Mouse (Mus musculus): Measurements from ENCODE around the gene Nfib. TPM values are rescaled to one million over a fixed set of nuclear protein-coding genes. Genes with fewer than 3 reads are reported as not detected.
A peak's percentile ranks its signal among the peaks of the same experiment; 100 is the strongest.

The Nfib gene
- total and polyA plus RNA-seq, 3 experiments, result 32.1 to 121 (median 118) TPM

DNA sequence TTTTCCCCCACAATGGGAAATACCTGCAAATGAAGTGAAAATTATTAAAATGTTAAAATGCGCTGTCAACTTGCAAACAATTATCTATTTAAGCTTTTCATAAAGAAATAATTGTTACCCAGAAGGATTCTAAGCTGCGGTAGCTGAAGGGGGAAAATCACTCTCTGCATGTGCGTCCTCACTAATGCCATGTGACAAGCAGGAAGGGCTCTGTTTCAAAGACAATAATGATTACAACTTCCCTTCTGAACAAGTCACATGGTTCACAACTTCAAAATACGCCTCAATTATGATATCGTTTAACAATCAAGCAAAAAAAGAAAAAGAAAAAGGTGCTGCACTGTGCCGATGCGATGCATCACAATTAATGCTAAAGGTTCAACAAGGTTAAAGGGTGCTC lies 212.2 kb downstream of the Nfib start:
- WGBS, result 33% methylated on average over 7 of the region's 7 CpGs
- peak overlapping the region; percentile 43; the same call in 1 of the 2 replicates for H3K27ac ChIP-seq
- no peak for DNase-seq
- H3K4me1 ChIP-seq (ENCODE audit: control insufficient read depth, insufficient read depth, low read length), result peaks cover 36% of the 10 kb centered on the region
- peaks cover 66% of the 10 kb centered on the region for H3K36me3 ChIP-seq (ENCODE audit: control insufficient read depth, insufficient read depth, low read length)
- peaks cover 6% of the 10 kb centered on the region for H3K79me2 ChIP-seq (replicated peaks; ENCODE audit: control insufficient read depth, insufficient read depth, low read length)
- intact Hi-C loops (cut with DNase I), result no loop called here
- no peak overlapping the region for H3K4me3 ChIP-seq
- no peaks in the 10 kb centered on the region for H3K27me3 ChIP-seq (ENCODE audit: control insufficient read depth, insufficient read depth, low read length)
- H3K9ac ChIP-seq (ENCODE audit: low read depth, low read length), result no peak overlapping the region
- TF ChIP-seq CTCF (IDR thresholded peaks at IDR 0.05) (no peak), POLR2A (IDR thresholded peaks at IDR 0.05; ENCODE audit: insufficient read depth, low read depth, low read length) (no peak), EP300 (IDR thresholded peaks at IDR 0.05; ENCODE audit: insufficient read depth, low read depth, low read length) (no peak)

DNA sequence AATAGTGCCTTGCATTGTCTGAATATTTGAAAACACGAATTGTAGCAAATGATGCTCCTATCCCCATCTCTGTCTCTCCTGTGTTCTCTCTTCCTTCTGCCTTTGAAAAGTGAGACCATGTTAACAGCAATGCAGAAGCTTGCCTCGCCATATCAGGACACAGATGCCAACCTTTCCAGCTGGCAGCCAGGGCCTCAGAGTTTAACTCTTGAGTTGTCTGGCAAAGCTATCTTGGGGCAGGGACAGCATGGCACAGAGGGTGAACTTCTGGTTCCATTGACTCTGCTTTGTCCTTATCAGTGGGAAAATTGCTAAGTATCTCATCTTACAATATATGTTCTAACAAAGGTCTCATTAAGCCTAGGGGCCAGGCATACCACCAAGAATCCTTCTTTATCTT lies 212.8 kb downstream of the Nfib start:
- Histone ChIP-seq H3K79me2 (replicated peaks; ENCODE audit: control insufficient read depth, insufficient read depth, low read length) (peaks cover 8% of the 10 kb centered on the region), H3K4me3 (no peak overlapping the region), H3K27ac (peak overlapping the region; percentile 12; the same call in 1 of the 2 replicates), H3K27me3 (ENCODE audit: control insufficient read depth, insufficient read depth, low read length) (no peaks in the 10 kb centered on the region), H3K36me3 (ENCODE audit: control insufficient read depth, insufficient read depth, low read length) (peaks cover 63% of the 10 kb centered on the region), H3K9ac (ENCODE audit: low read depth, low read length) (no peak overlapping the region), H3K4me1 (ENCODE audit: control insufficient read depth, insufficient read depth, low read length) (peaks cover 31% of the 10 kb centered on the region)
- TF ChIP-seq CTCF (IDR thresholded peaks at IDR 0.05) (no peak), POLR2A (IDR thresholded peaks at IDR 0.05; ENCODE audit: insufficient read depth, low read depth, low read length) (no peak), EP300 (IDR thresholded peaks at IDR 0.05; ENCODE audit: insufficient read depth, low read depth, low read length) (no peak)
- no peak for DNase-seq
- 43% methylated on average over 2 of the region's 2 CpGs for WGBS
- intact Hi-C loops (cut with DNase I), result no loop called here

DNA sequence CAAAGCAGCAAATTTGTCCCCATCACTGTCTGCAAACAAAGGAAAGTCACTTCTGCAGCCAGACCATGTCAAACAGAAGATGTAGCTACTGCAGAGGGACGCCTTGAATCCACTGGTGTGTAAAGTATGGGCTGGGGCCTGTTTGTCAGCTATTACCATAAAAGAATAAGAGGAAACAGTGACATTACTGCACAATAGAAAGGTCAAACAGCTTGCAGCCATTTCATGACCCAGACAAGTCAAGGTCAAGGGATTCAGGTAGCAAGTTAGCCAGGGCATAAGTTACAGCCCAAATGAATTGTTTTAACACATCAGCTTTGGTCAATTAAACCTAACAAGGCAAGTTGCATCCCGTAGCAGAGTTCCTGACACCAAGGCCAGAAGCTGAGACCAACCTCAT lies 215.6 kb downstream of the Nfib start:
- 28% methylated on average over 2 of the region's 2 CpGs for WGBS
- TF ChIP-seq EP300 (IDR thresholded peaks at IDR 0.05; ENCODE audit: insufficient read depth, low read depth, low read length) (no peak), POLR2A (IDR thresholded peaks at IDR 0.05; ENCODE audit: insufficient read depth, low read depth, low read length) (no peak), CTCF (IDR thresholded peaks at IDR 0.05) (no peak)
- H3K79me2 ChIP-seq (replicated peaks; ENCODE audit: control insufficient read depth, insufficient read depth, low read length), result peaks cover 9% of the 10 kb centered on the region
- intact Hi-C loops (cut with DNase I), result no loop called here
- no peaks in the 10 kb centered on the region for H3K27me3 ChIP-seq (ENCODE audit: control insufficient read depth, insufficient read depth, low read length)
- DNase-seq, result no peak
- peaks cover 60% of the 10 kb centered on the region for H3K36me3 ChIP-seq (ENCODE audit: control insufficient read depth, insufficient read depth, low read length)
- no peak overlapping the region for H3K4me3 ChIP-seq
- no peak overlapping the region for H3K9ac ChIP-seq (ENCODE audit: low read depth, low read length)
- peak overlapping the region; percentile 12; the same call in 1 of the 2 replicates for H3K27ac ChIP-seq
- peaks cover 28% of the 10 kb centered on the region for H3K4me1 ChIP-seq (ENCODE audit: control insufficient read depth, insufficient read depth, low read length)

DNA sequence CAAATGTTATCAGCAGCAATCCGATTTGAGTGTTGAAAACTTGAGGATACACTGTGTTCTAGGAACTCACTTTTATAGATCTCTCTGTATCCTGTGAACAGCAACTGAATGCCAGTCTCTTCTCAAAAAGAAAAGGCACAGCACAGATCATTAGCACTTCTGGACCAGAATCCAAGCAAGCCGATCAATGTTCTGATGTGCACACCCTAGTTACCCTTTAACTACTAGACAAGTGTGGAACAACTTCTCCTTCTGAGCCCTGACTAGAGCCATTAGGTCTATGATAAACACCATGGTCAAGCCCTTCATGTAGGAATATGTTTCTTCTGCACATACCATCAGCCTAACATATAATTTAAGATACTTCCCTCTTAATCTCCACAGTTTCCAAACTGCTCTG lies 219.6 kb downstream of the Nfib start:
- peaks cover 27% of the 10 kb centered on the region for H3K4me1 ChIP-seq (ENCODE audit: control insufficient read depth, insufficient read depth, low read length)
- H3K27me3 ChIP-seq (ENCODE audit: control insufficient read depth, insufficient read depth, low read length), result no peaks in the 10 kb centered on the region
- peaks cover 66% of the 10 kb centered on the region for H3K36me3 ChIP-seq (ENCODE audit: control insufficient read depth, insufficient read depth, low read length)
- no peak overlapping the region for H3K9ac ChIP-seq (ENCODE audit: low read depth, low read length)
- H3K4me3 ChIP-seq, result no peak overlapping the region
- H3K27ac ChIP-seq, result peak overlapping the region; percentile 8; the same call in 1 of the 2 replicates
- peaks cover 10% of the 10 kb centered on the region for H3K79me2 ChIP-seq (replicated peaks; ENCODE audit: control insufficient read depth, insufficient read depth, low read length)
- intact Hi-C loops (cut with DNase I), result loop anchor here (2.0 kb wide), 1 partner anchor 39 kb away; no protein-coding TSS in a partner anchor
- 38% methylated on average over 2 of the region's 2 CpGs for WGBS
- no peak for TF ChIP-seq CTCF (IDR thresholded peaks at IDR 0.05)
- TF ChIP-seq EP300 (IDR thresholded peaks at IDR 0.05; ENCODE audit: insufficient read depth, low read depth, low read length), result no peak
- TF ChIP-seq POLR2A (IDR thresholded peaks at IDR 0.05; ENCODE audit: insufficient read depth, low read depth, low read length), result no peak
- no peak for DNase-seq

DNA sequence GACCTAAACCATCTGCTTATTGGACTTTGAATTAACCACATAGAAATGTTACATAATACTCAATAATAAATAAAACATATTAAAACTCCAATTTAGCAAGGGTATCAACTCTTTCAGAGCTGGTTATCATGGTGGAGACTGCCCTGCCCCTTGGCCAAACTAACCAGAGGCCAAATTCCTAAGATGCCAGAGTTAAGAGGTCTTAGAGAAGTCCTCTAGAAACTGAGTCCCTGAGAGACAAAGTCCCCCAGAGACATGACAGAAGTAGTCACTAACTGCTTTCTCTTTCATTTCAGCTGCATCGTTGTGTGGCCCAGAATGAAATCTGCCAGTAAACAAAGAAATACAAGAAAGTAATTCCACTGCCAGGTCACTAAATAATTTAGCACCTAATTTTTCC lies 221.7 kb downstream of the Nfib start:
- Histone ChIP-seq H3K4me1 (ENCODE audit: control insufficient read depth, insufficient read depth, low read length) (peaks cover 24% of the 10 kb centered on the region), H3K79me2 (replicated peaks; ENCODE audit: control insufficient read depth, insufficient read depth, low read length) (peaks cover 6% of the 10 kb centered on the region), H3K27ac (peak overlapping the region; percentile 76), H3K9ac (ENCODE audit: low read depth, low read length) (peak overlapping the region; percentile 30; the same call in 1 of the 2 replicates), H3K4me3 (peak overlapping the region; percentile 28), H3K27me3 (ENCODE audit: control insufficient read depth, insufficient read depth, low read length) (no peaks in the 10 kb centered on the region), H3K36me3 (ENCODE audit: control insufficient read depth, insufficient read depth, low read length) (peaks cover 55% of the 10 kb centered on the region)
- intact Hi-C loops (cut with DNase I), result loop anchor here (2.0 kb wide), 1 partner anchor 37 kb away; no protein-coding TSS in a partner anchor
- no peak for DNase-seq
- TF ChIP-seq POLR2A (IDR thresholded peaks at IDR 0.05; ENCODE audit: insufficient read depth, low read depth, low read length) (no peak), CTCF (IDR thresholded peaks at IDR 0.05) (no peak), EP300 (IDR thresholded peaks at IDR 0.05; ENCODE audit: insufficient read depth, low read depth, low read length) (no peak)
- 3% methylated on average over 1 of the region's 1 CpGs for WGBS

DNA sequence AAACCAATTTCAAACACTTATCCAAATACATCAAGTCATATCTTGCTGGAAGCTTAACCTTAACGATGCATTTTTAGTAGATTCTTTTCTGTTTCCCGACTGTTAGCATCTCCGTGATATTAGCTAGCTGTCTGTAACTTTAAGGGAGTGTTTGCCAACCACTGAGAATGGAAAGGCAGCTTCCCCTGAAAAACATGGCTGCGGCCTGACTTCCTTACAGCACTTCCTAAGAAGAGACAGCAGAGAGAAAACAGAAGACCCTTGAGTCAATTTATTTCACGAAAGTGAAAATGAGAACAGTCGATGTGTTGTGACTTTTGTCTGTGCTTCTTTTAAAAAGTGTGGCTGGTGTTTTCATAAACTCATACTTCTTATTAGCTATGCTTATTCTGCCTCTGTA lies 222.3 kb downstream of the Nfib start:
- H3K4me1 ChIP-seq (ENCODE audit: control insufficient read depth, insufficient read depth, low read length), result peaks cover 27% of the 10 kb centered on the region
- peaks cover 53% of the 10 kb centered on the region for H3K36me3 ChIP-seq (ENCODE audit: control insufficient read depth, insufficient read depth, low read length)
- intact Hi-C loops (cut with DNase I), result no loop called here
- H3K27ac ChIP-seq, result peak overlapping the region; percentile 76
- peak overlapping the region; percentile 31; the same call in 1 of the 2 replicates for H3K9ac ChIP-seq (ENCODE audit: low read depth, low read length)
- 6% methylated on average over 6 of the region's 6 CpGs for WGBS
- TF ChIP-seq POLR2A (IDR thresholded peaks at IDR 0.05; ENCODE audit: insufficient read depth, low read depth, low read length) (no peak), CTCF (IDR thresholded peaks at IDR 0.05) (no peak), EP300 (IDR thresholded peaks at IDR 0.05; ENCODE audit: insufficient read depth, low read depth, low read length) (no peak)
- DNase-seq, result no peak
- peaks cover 8% of the 10 kb centered on the region for H3K79me2 ChIP-seq (replicated peaks; ENCODE audit: control insufficient read depth, insufficient read depth, low read length)
- no peaks in the 10 kb centered on the region for H3K27me3 ChIP-seq (ENCODE audit: control insufficient read depth, insufficient read depth, low read length)
- H3K4me3 ChIP-seq, result peak overlapping the region; percentile 28

All from heart, adult 2 months (tissue).